Mouse (Mus musculus): ENCODE data around the gene Dnaaf5.

GRCm38 (mm10) chr5:139234423-139234822 is 84.4 kb downstream of the Dnaaf5 start:
- TF ChIP-seq MAFK (IDR thresholded peaks at IDR 0.05; ENCODE audit: insufficient read depth, low read depth, low read length): no peak
- no peak for TF ChIP-seq ZNF384 (IDR thresholded peaks at IDR 0.05; ENCODE audit: low read depth, low read length)
- TF ChIP-seq CHD2 (IDR thresholded peaks at IDR 0.05; ENCODE audit: low read depth, low read length): no peak

All from ES-E14 (cell line).